Mouse (Mus musculus) embryonic facial prominence, embryonic 14.5 days (tissue): ENCODE results near the gene Pnrc1. TPM values are rescaled to one million over a fixed set of nuclear protein-coding genes. Genes with fewer than 3 reads are reported as not detected.

ENCODE experiments used
- ATAC-seq: fragments of 200-750 bp; cut with Nextera tagmentation; 2 replicates; pipeline ENCODE4 v1.8.0; 2017; ENCODE audit warnings: low read depth, moderate number of reproducible peaks, moderate TSS enrichment
- DNase-seq: peaks from one replicate; pipeline ENCODE4 v3.0.0-alpha.2; 2015; ENCODE audit warnings: low spot score
- H3K27ac ChIP-seq: fragments of 300-500 bp; sonication (generic); replicated peaks from 2 replicates; pipeline ENCODE4 v1.5.1; 2014; ENCODE audit warnings: low read depth, mild to moderate bottlenecking, low read length, moderate library complexity
- H3K27me3 ChIP-seq: fragments of 300-500 bp; sonication (generic); replicated peaks from 2 replicates; pipeline ENCODE4 v1.6.1; 2014; ENCODE audit warnings: low read length; ENCODE audit not compliant: control insufficient read depth, insufficient read depth
- H3K36me3 ChIP-seq: fragments of 300-500 bp; sonication (generic); 2 replicates; pipeline ENCODE4 v1.6.1; 2014; ENCODE audit warnings: low read length, mixed read lengths; ENCODE audit not compliant: control insufficient read depth, insufficient read depth
- H3K4me1 ChIP-seq: fragments of 300-500 bp; sonication (generic); 2 replicates; pipeline ENCODE4 v1.6.1; 2014; ENCODE audit warnings: antibody characterized with exemption, low read length; ENCODE audit not compliant: control insufficient read depth, insufficient read depth
- H3K4me2 ChIP-seq: fragments of 300-500 bp; sonication (generic); 2 replicates; pipeline ENCODE4 v1.6.1; 2014; ENCODE audit warnings: low read depth, mild to moderate bottlenecking, low read length, moderate library complexity, mixed read lengths
- H3K4me3 ChIP-seq: fragments of 300-500 bp; sonication (generic); 2 replicates; pipeline ENCODE4 v1.5.1; 2014; ENCODE audit warnings: low read depth, mild to moderate bottlenecking, low read length
- H3K9ac ChIP-seq: fragments of 300-500 bp; sonication (generic); 2 replicates; pipeline ENCODE4 v1.6.1; 2014; ENCODE audit warnings: low read depth, mild to moderate bottlenecking, low read length, moderate library complexity, mixed read lengths
- H3K9me3 ChIP-seq: fragments of 300-500 bp; sonication (generic); 2 replicates; pipeline ENCODE4 v1.6.1; 2016; ENCODE audit warnings: low read length; ENCODE audit not compliant: control insufficient read depth
- WGBS: fragments of 180-500 bp; shearing (Covaris S2); extraction: QIAGEN DNeasy Blood & Tissue Kit; methylation state at CpG from one replicate; pipeline ENCODE4 v1.1.7; 2014; 5-methylcytosine and 5-hydroxymethylcytosine counted together
- polyA plus RNA-seq: library from polyadenylated mRNA; unstranded; fragments of >200 nt; fragmentation: Nextera tagmentation; extraction: Ambion mirVana; gene quantifications from 2 replicates; pipeline ENCODE4 v1.2.1, GENCODE M21; 2014

Gene Pnrc1
- polyA plus RNA-seq, 1 experiment from 2014 or later, result 105 TPM

GRCm38 (mm10) chr4:33243016-33243758, 46.8 kb downstream of the Pnrc1 start:
- Histone ChIP-seq H3K4me3 (no peak overlapping the region), H3K27me3 (no peaks in the 10 kb centered on the region), H3K36me3 (peaks cover 39% of the 10 kb centered on the region), H3K4me2 (no peak overlapping the region), H3K9ac (no peak overlapping the region), H3K27ac (no peak overlapping the region), H3K9me3 (no peaks in the 10 kb centered on the region), H3K4me1 (peaks cover 12% of the 10 kb centered on the region; the same call in 1 of the 2 replicates)
- DNase-seq (no peak), ATAC-seq (no peak)
- 76% methylated on average over 12 of the region's 12 CpGs for WGBS

GRCm38 (mm10) chr4:33242536-33242935, 47.4 kb downstream of the Pnrc1 start:
- WGBS, result 54% methylated on average over 5 of the region's 5 CpGs
- Histone ChIP-seq H3K4me1 (peaks cover 12% of the 10 kb centered on the region; the same call in 1 of the 2 replicates), H3K4me2 (no peak overlapping the region), H3K27me3 (no peaks in the 10 kb centered on the region), H3K9me3 (no peaks in the 10 kb centered on the region), H3K27ac (no peak overlapping the region; the same call in 1 of the 2 replicates), H3K4me3 (no peak overlapping the region), H3K36me3 (peaks cover 39% of the 10 kb centered on the region), H3K9ac (no peak overlapping the region)
- ATAC-seq (peak; percentile 26; the same call in 1 of the 2 replicates), DNase-seq (peak; percentile 72)

GRCm38 (mm10) chr4:33230881-33231280, 59.1 kb downstream of the Pnrc1 start:
- Histone ChIP-seq H3K36me3 (0 out of 2 replicates have a peak, but pooled peaks cover 7% of the 10 kb centered on the region), H3K27ac (no peak overlapping the region), H3K9me3 (no peaks in the 10 kb centered on the region), H3K9ac (no peak overlapping the region), H3K4me1 (no peaks in the 10 kb centered on the region), H3K27me3 (no peaks in the 10 kb centered on the region), H3K4me3 (no peak overlapping the region), H3K4me2 (no peak overlapping the region)
- 88% methylated on average over 18 of the region's 18 CpGs for WGBS
- ATAC-seq (no peak), DNase-seq (no peak)

GRCm38 (mm10) chr4:33229639-33230038, 60.3 kb downstream of the Pnrc1 start:
- no peak overlapping the region for H3K4me3 ChIP-seq
- no peak overlapping the region for H3K9ac ChIP-seq
- DNase-seq, result no peak
- 0 out of 2 replicates have a peak, but pooled peaks cover 7% of the 10 kb centered on the region for H3K36me3 ChIP-seq
- H3K4me2 ChIP-seq, result no peak overlapping the region
- H3K9me3 ChIP-seq, result no peaks in the 10 kb centered on the region
- no peak overlapping the region for H3K27ac ChIP-seq
- peaks cover 1% of the 10 kb centered on the region; the same call in 1 of the 2 replicates for H3K4me1 ChIP-seq
- no peak for ATAC-seq
- WGBS, result 67% methylated on average over 4 of the region's 4 CpGs
- no peaks in the 10 kb centered on the region for H3K27me3 ChIP-seq

GRCm38 (mm10) chr4:33227164-33227563, 62.8 kb downstream of the Pnrc1 start:
- 88% methylated on average over 7 of the region's 7 CpGs for WGBS
- H3K27me3 ChIP-seq, result no peaks in the 10 kb centered on the region
- H3K9me3 ChIP-seq, result no peaks in the 10 kb centered on the region
- H3K4me3 ChIP-seq, result no peak overlapping the region
- DNase-seq (no peak), ATAC-seq (no peak)
- no peak overlapping the region for H3K27ac ChIP-seq
- 0 out of 2 replicates have a peak, but pooled peaks cover 7% of the 10 kb centered on the region for H3K36me3 ChIP-seq
- H3K9ac ChIP-seq, result no peak overlapping the region
- peaks cover 4% of the 10 kb centered on the region; the same call in 1 of the 2 replicates for H3K4me1 ChIP-seq
- no peak overlapping the region for H3K4me2 ChIP-seq

- H3K9ac ChIP-seq, result no peak overlapping the region
- DNase-seq (peak; percentile 48), ATAC-seq (peak; percentile 75)
- H3K27ac ChIP-seq, result 0 out of 2 replicates have a peak overlapping the region, but pooled peaks have one; percentile 10
- H3K4me2 ChIP-seq, result no peak overlapping the region
- H3K36me3 ChIP-seq, result 0 out of 2 replicates have a peak, but pooled peaks cover 7% of the 10 kb centered on the region
- H3K9me3 ChIP-seq, result no peaks in the 10 kb centered on the region
- H3K4me1 ChIP-seq, result peaks cover 4% of the 10 kb centered on the region; the same call in 1 of the 2 replicates
- H3K4me3 ChIP-seq, result no peak overlapping the region
- 42% methylated on average over 7 of the region's 7 CpGs for WGBS
- H3K27me3 ChIP-seq, result no peaks in the 10 kb centered on the region
Observed at GRCm38 (mm10) chr4:33224003-33224675, 65.8 kb downstream of the Pnrc1 start.

- H3K4me1 ChIP-seq, result peaks cover 4% of the 10 kb centered on the region; the same call in 1 of the 2 replicates
- H3K36me3 ChIP-seq, result 0 out of 2 replicates have a peak, but pooled peaks cover 4% of the 10 kb centered on the region
- no peak overlapping the region for H3K4me2 ChIP-seq
- ATAC-seq (no peak), DNase-seq (no peak)
- H3K9me3 ChIP-seq, result no peaks in the 10 kb centered on the region
- H3K27ac ChIP-seq, result no peak overlapping the region
- 36% methylated on average over 1 of the region's 1 CpGs for WGBS
- H3K9ac ChIP-seq, result no peak overlapping the region
- no peak overlapping the region for H3K4me3 ChIP-seq
- no peaks in the 10 kb centered on the region for H3K27me3 ChIP-seq
Observed at GRCm38 (mm10) chr4:33221847-33222246, 68.1 kb downstream of the Pnrc1 start.

GRCm38 (mm10) chr4:33208881-33209841, 80.8 kb downstream of the Pnrc1 start, which contains the start of gene Srsf12:
TSS of gene Srsf12 (plus strand) at chr4:33208991.
- H3K27ac ChIP-seq, result peak within 1 kb of the TSS; percentile 52
- H3K9ac ChIP-seq, result peak within 1 kb of the TSS; percentile 83
- peak within 1 kb of the TSS; percentile 93 for H3K4me2 ChIP-seq
- no peaks in the 10 kb centered on the region for H3K36me3 ChIP-seq
- H3K9me3 ChIP-seq, result no peaks in the 10 kb centered on the region
- 3% methylated on average over 38 of the region's 65 CpGs for WGBS
- peak within 1 kb of the TSS; percentile 75 for H3K4me3 ChIP-seq
- peak; percentile 40 for DNase-seq
- peak; percentile 85 for ATAC-seq
- H3K27me3 ChIP-seq, result no peaks in the 10 kb centered on the region
- peaks cover 5% of the 10 kb centered on the region; the same call in 1 of the 2 replicates for H3K4me1 ChIP-seq
